Comparison of ENCODE assay signal across 19 mouse cellular contexts in the genomic region with DNA sequence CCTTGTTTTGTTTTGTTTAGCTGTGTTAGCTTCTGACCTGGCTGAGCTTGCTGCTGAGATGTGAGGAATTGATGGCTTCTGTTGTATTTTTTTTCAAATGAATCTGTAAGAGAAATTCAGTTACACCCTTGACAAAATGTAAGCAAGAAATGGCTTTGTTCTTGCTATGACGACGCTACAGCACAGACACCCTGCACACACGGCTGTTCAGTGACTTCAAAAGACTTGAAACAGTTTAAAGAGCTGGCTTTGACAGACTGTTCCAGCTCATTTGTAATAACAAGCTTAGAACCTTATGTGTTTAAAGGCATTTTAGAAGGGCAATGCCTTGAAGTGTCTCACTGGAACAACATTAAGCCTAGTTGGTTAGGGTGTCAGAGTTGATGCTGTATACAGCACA. TPM values are rescaled to one million over a fixed set of nuclear protein-coding genes. Genes with fewer than 3 reads are reported as not detected.
DNase-seq lines count a peak whose midpoint lies in the region; ATAC-seq and TF ChIP-seq lines count a peak whose summit lies in the region.
"Had no signal": no experiment of that assay in that cellular context is flagged by ENCODE, and none has a peak within 500 bp of the region (broad histone marks: within the 10 kb centered on the region; RNA-seq: fewer than 3 reads in every experiment).

No protein-coding gene starts in this region.

- H3K4me2 ChIP-seq in midbrain, embryonic 13.5 days (replicated peaks), result no peak overlapping the region
- no peak overlapping the region for H3K4me2 ChIP-seq in midbrain, embryonic 14.5 days (ENCODE audit: low read length)
- H3K4me2 ChIP-seq in midbrain, postnatal 0 days (ENCODE audit: low read depth, low read length, poor library complexity, severe bottlenecking), result no peak overlapping the region
- H3K4me2 ChIP-seq: embryonic facial prominence, embryonic 15.5 days; heart, embryonic 13.5 days; stomach, embryonic 15.5 days had no signal

- no peaks in the 10 kb centered on the region for H3K9me3 ChIP-seq in midbrain, embryonic 13.5 days
- no peaks in the 10 kb centered on the region for H3K9me3 ChIP-seq in midbrain, embryonic 14.5 days (ENCODE audit: control insufficient read depth, low read length)
- no peaks in the 10 kb centered on the region for H3K9me3 ChIP-seq in midbrain, postnatal 0 days (ENCODE audit: low read length)
- H3K9me3 ChIP-seq: embryonic facial prominence, embryonic 15.5 days; heart, embryonic 13.5 days; stomach, embryonic 15.5 days had no signal

- 56% methylated on average over 3 of the region's 3 CpGs for whole genome bisulfite sequencing in midbrain, embryonic 13.5 days
- WGBS in midbrain, embryonic 14.5 days, result 44% methylated on average over 3 of the region's 3 CpGs
- 20% methylated on average over 3 of the region's 3 CpGs for WGBS in midbrain, postnatal 0 days

- H3K36me3 ChIP-seq in midbrain, embryonic 13.5 days, result peaks cover 4% of the 10 kb centered on the region; the same call in 1 of the 2 replicates
- H3K36me3 ChIP-seq in midbrain, embryonic 14.5 days (ENCODE audit: control insufficient read depth, insufficient read depth, low read length), result no peaks in the 10 kb centered on the region
- H3K36me3 ChIP-seq in midbrain, postnatal 0 days (ENCODE audit: insufficient read depth, low read length), result no peaks in the 10 kb centered on the region
- H3K36me3 ChIP-seq: stomach, embryonic 15.5 days had no signal

- peaks cover 27% of the 10 kb centered on the region for H3K4me1 ChIP-seq in midbrain, embryonic 13.5 days (replicated peaks)
- H3K4me1 ChIP-seq in midbrain, embryonic 14.5 days (ENCODE audit: control insufficient read depth, insufficient read depth, low read length), result peaks cover 6% of the 10 kb centered on the region
- H3K4me1 ChIP-seq in midbrain, postnatal 0 days (ENCODE audit: insufficient read depth, low read length), result 0 out of 2 replicates have a peak, but pooled peaks cover 2% of the 10 kb centered on the region
- H3K4me1 ChIP-seq: embryonic facial prominence, embryonic 15.5 days; forebrain, embryonic 10.5 days; stomach, embryonic 15.5 days had no signal

- no peak for ATAC-seq in midbrain, embryonic 13.5 days
- ATAC-seq in midbrain, embryonic 14.5 days (ENCODE audit: low FRiP score, low TSS enrichment), result no peak
- ATAC-seq in midbrain, postnatal 0 days (ENCODE audit: low FRiP score), result no peak
- ATAC-seq: hindbrain, postnatal 0 days had no signal

- no peak for TF ChIP-seq CTCF in midbrain, postnatal 0 days (IDR thresholded peaks at IDR 0.05)

- no peak overlapping the region for H3K4me3 ChIP-seq in midbrain, embryonic 13.5 days (replicated peaks)
- no peak overlapping the region for H3K4me3 ChIP-seq in midbrain, embryonic 14.5 days (replicated peaks; ENCODE audit: low read depth, low read length)
- no peak overlapping the region for H3K4me3 ChIP-seq in midbrain, postnatal 0 days (ENCODE audit: low read depth, low read length)
- H3K4me3 ChIP-seq: embryonic facial prominence, embryonic 15.5 days; forebrain, embryonic 10.5 days; heart, embryonic 13.5 days; stomach, embryonic 15.5 days had no signal

- no peaks in the 10 kb centered on the region for H3K27me3 ChIP-seq in midbrain, embryonic 13.5 days
- no peaks in the 10 kb centered on the region for H3K27me3 ChIP-seq in midbrain, embryonic 14.5 days (ENCODE audit: control insufficient read depth, insufficient read depth, low read length)
- H3K27me3 ChIP-seq in midbrain, postnatal 0 days (ENCODE audit: insufficient read depth, low read length), result no peaks in the 10 kb centered on the region
- H3K27me3 ChIP-seq: embryonic facial prominence, embryonic 15.5 days; heart, embryonic 13.5 days; stomach, embryonic 15.5 days had no signal

- DNase-seq in midbrain, embryonic 14.5 days, result no peak
- DNase-seq in CD4-positive, CD25-positive, alpha-beta regulatory T cell, adult 2 months (ENCODE audit: low read depth, low spot score), result peak; percentile 81
- peak; percentile 56 to 58 for DNase-seq in CD8-positive naive resting alpha-beta T cell, adult 2 months (ENCODE audit: low read depth in 2 of 2, low spot score in 2 of 2)
- DNase-seq in midbrain, postnatal 0 days (ENCODE audit: low spot score), result no peak
- no peak for DNase-seq in left cerebral cortex, postnatal 10 days (ENCODE audit: extremely low spot score in 1 of 2, low spot score in 2 of 2)
- no peak for DNase-seq in urinary bladder, adult 2 months (ENCODE audit: low spot score)
- DNase-seq: adrenal gland, postnatal 25 days; cerebellum, adult 9-11 months; heart, postnatal 36 days; kidney, adult 2 months; kidney, postnatal 25 days; liver; lung, adult 18-20 months had no signal

- H3K27ac ChIP-seq in midbrain, embryonic 13.5 days, result peak overlapping the region; percentile 6; the same call in 1 of the 2 replicates
- H3K27ac ChIP-seq in midbrain, embryonic 14.5 days (replicated peaks; ENCODE audit: low read depth, low read length), result no peak overlapping the region
- H3K27ac ChIP-seq in midbrain, postnatal 0 days (ENCODE audit: low read depth, low read length), result peak overlapping the region; percentile 32; the same call in 1 of the 2 replicates
- H3K27ac ChIP-seq: embryonic facial prominence, embryonic 15.5 days; forebrain, embryonic 10.5 days; heart, embryonic 13.5 days; hindbrain, postnatal 0 days; stomach, embryonic 15.5 days had no signal

- H3K9ac ChIP-seq in midbrain, embryonic 13.5 days (replicated peaks), result no peak overlapping the region
- H3K9ac ChIP-seq in midbrain, embryonic 14.5 days (replicated peaks; ENCODE audit: low read length), result no peak overlapping the region
- H3K9ac ChIP-seq in midbrain, postnatal 0 days (replicated peaks; ENCODE audit: low read length, poor library complexity, severe bottlenecking), result no peak overlapping the region
- H3K9ac ChIP-seq: embryonic facial prominence, embryonic 15.5 days; heart, embryonic 13.5 days; stomach, embryonic 15.5 days had no signal

- intact Hi-C loops in left cerebral cortex, postnatal 10 days (cut with DNase I), result no loop called here

RNA-seq across cellular contexts. Expression of a gene that starts 46.5 kb away (rescaled TPM):
- 62.4 and 80.7 TPM in 2 replicates for polyA plus RNA-seq in midbrain, embryonic 13.5 days (2015; fragmentation: Nextera tagmentation; extraction: Ambion mirVana)
- 99.2 and 108 TPM in 2 replicates for polyA plus RNA-seq in midbrain, embryonic 14.5 days (2014; fragmentation: Nextera tagmentation; extraction: Ambion mirVana)
- 229 and 234 TPM in 2 replicates for total RNA-seq in midbrain, postnatal 0 days (2014; rRNA removed)
- 87.8 and 96.5 TPM in 2 replicates for polyA plus RNA-seq in midbrain, postnatal 0 days (2015; fragmentation: Nextera tagmentation; extraction: Ambion mirVana)
- 100 to 1,000 TPM; 168 to 171 TPM for total RNA-seq in left cerebral cortex, postnatal 10 days (2021)
- polyA plus RNA-seq in urinary bladder, adult 2 months (2012; rRNA removed), result 74.4 and 89.9 TPM in 2 replicates

RNA-seq across cellular contexts. Expression of a gene that starts 47.8 kb away (rescaled TPM):
- polyA plus RNA-seq in midbrain, embryonic 13.5 days (2015; fragmentation: Nextera tagmentation; extraction: Ambion mirVana), result 0.39 and 0.50 TPM in 2 replicates
- 0.45 and 0.69 TPM in 2 replicates for polyA plus RNA-seq in midbrain, embryonic 14.5 days (2014; fragmentation: Nextera tagmentation; extraction: Ambion mirVana)
- total RNA-seq in midbrain, postnatal 0 days (2014; rRNA removed), result 1.5 and 3.3 TPM in 2 replicates
- polyA plus RNA-seq in midbrain, postnatal 0 days (2015; fragmentation: Nextera tagmentation; extraction: Ambion mirVana), result 2.0 and 2.8 TPM in 2 replicates
- 1 to 10 TPM; 1.9 to 2.2 TPM for total RNA-seq in left cerebral cortex, postnatal 10 days (2021)
- polyA plus RNA-seq in urinary bladder, adult 2 months (2012; rRNA removed), result 15.3 and 20.2 TPM in 2 replicates
- polyA plus RNA-seq: forebrain, embryonic 10.5 days had no signal

Comparison
In these comparisons a context has a peak if more than half of its experiments do, and no peak if none do; other contexts are left out.
1. DNase-seq: peak in CD4-positive, CD25-positive, alpha-beta regulatory T cell, adult 2 months (single experiment) and CD8-positive naive resting alpha-beta T cell, adult 2 months (2 of 2); none in midbrain, embryonic 14.5 days (single experiment), midbrain, postnatal 0 days (single experiment), left cerebral cortex, postnatal 10 days (0 of 2) and urinary bladder, adult 2 months (single experiment).